In the genomic region with DNA sequence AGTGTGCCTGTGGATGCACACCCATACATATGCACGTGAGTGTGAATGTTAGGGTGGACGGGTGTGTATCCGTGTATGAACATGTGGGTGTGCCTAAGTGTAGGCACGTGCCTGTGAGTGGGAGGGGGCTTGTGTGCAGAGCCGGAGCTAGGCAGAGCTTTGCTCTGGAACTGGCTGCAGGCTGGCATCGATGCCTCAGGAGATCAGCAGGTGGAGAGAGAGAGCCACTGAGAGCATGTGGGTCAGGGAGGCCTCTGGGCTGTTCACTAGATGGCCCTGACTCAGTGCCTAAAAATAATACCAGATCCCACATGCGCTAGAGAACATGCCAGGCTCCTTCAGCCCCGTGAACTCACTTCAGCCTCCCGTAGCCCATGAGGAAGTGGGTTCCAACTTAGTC, we compare ENCODE assay signal across 8 mouse cellular contexts. TPM values are rescaled to one million over a fixed set of nuclear protein-coding genes. Genes with fewer than 3 reads are reported as not detected.
DNase-seq lines count a peak whose midpoint lies in the region; ATAC-seq lines count a peak whose summit lies in the region.

No protein-coding gene starts in this region.

- ATAC-seq in midbrain, embryonic 11.5 days (ENCODE audit: low FRiP score) = peak; percentile 17; the same call in 1 of the 2 replicates

- no peaks in the 10 kb centered on the region for H3K36me3 ChIP-seq in midbrain, embryonic 11.5 days (ENCODE audit: control insufficient read depth, insufficient read depth, low read length)

- no peak overlapping the region for H3K27ac ChIP-seq in midbrain, embryonic 11.5 days (ENCODE audit: low read depth, low read length)

- no peaks in the 10 kb centered on the region for H3K27me3 ChIP-seq in midbrain, embryonic 11.5 days (ENCODE audit: control insufficient read depth, insufficient read depth, low read length)

- no peak overlapping the region for H3K4me3 ChIP-seq in midbrain, embryonic 11.5 days (ENCODE audit: low read depth, low read length)

- intact Hi-C loops in heart, postnatal 10 days (cut with DNase I) = no loop called here

- 60% methylated on average over 9 of the region's 9 CpGs for WGBS in midbrain, embryonic 11.5 days

- peak; percentile 40 to 57 for DNase-seq in frontal cortex, adult 2 months (ENCODE audit: extremely low spot score in 1 of 2, low spot score in 1 of 2)
- no peak for DNase-seq in frontal cortex, postnatal 25 days (ENCODE audit: low spot score in 2 of 2)
- peak; percentile 37 to 53 for DNase-seq in urinary bladder, adult 18-20 months (ENCODE audit: low spot score in 2 of 2)
- DNase-seq in urinary bladder, postnatal 10 days (ENCODE audit: low spot score) = no peak
- peak; percentile 67 to 80 for DNase-seq in heart, postnatal 10 days
- no peak for DNase-seq in midbrain, embryonic 11.5 days (ENCODE audit: low spot score, missing footprints)
- no peak for DNase-seq in ovary, adult 18-20 months (ENCODE audit: low spot score)
- DNase-seq in thymus, postnatal 0 days (ENCODE audit: low spot score) = no peak

- H3K4me2 ChIP-seq in midbrain, embryonic 11.5 days = no peak overlapping the region

- peak overlapping the region; percentile 27; the same call in 1 of the 2 replicates for H3K9ac ChIP-seq in midbrain, embryonic 11.5 days (ENCODE audit: low read length)

- H3K9me3 ChIP-seq in midbrain, embryonic 11.5 days (ENCODE audit: control insufficient read depth, low read length) = no peaks in the 10 kb centered on the region

- peaks cover 38% of the 10 kb centered on the region for H3K4me1 ChIP-seq in midbrain, embryonic 11.5 days (ENCODE audit: control insufficient read depth, insufficient read depth, low read length)

RNA-seq across cellular contexts. Expression of a gene that starts 51.3 kb away (rescaled TPM):
- polyA plus RNA-seq in frontal cortex, adult 2 months (2012; rRNA removed) = 73.9 and 77.2 TPM in 2 replicates
- 10 to 100 TPM; 55.7 to 64.7 TPM for total RNA-seq in heart, postnatal 10 days (2021)
- 32.6 and 42.3 TPM in 2 replicates for polyA plus RNA-seq in midbrain, embryonic 11.5 days (2014; fragmentation: Nextera tagmentation; extraction: Ambion mirVana)
- 15.4 and 19.0 TPM in 2 replicates for polyA plus RNA-seq in thymus, postnatal 0 days (2015; fragmentation: Nextera tagmentation; extraction: Ambion mirVana)

Comparison
In these comparisons a context has a peak if more than half of its experiments do, and no peak if none do; other contexts are left out.
1. DNase-seq: peak in frontal cortex, adult 2 months (2 of 2), urinary bladder, adult 18-20 months (2 of 2) and heart, postnatal 10 days (2 of 2); none in frontal cortex, postnatal 25 days (0 of 2), urinary bladder, postnatal 10 days (single experiment), midbrain, embryonic 11.5 days (single experiment), ovary, adult 18-20 months (single experiment) and thymus, postnatal 0 days (single experiment).